Mouse (Mus musculus): ENCODE data around the gene March1.

DNA sequence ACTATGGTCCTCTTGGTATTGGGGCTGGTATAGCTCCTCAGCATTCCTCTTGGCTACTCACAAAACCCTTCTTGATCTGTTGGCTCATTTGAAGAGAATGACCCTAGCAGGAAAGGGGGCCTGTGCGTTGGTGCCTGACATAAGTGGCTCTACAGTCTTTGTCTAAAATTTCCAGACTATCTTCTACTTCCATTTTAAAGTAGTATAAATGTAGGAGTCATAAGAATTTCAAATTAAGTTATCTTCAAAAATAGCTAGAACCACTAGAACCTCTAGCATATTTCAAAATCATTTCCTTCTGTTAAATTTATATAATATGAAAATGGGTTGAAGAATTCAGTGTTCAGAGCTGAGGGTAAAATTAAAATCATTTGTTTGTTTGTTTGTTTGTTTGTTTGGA lies 541.9 kb downstream of the March1 start:
- TF ChIP-seq CTCF (IDR thresholded peaks at IDR 0.05; ENCODE audit: borderline replicate concordance, insufficient read depth, low read depth, low read length): no peak
- no peak for TF ChIP-seq POLR2A (IDR thresholded peaks at IDR 0.05; ENCODE audit: borderline replicate concordance, insufficient read depth, low read length)

Measured in cerebellum, adult 2 months (tissue).